Mouse (Mus musculus): Measurements from ENCODE around the gene Stub1. TPM values are rescaled to one million over a fixed set of nuclear protein-coding genes. Genes with fewer than 3 reads are reported as not detected.

Gene Stub1
- polyA plus RNA-seq, 1 experiment from 2014 or later, result 345 TPM

DNA sequence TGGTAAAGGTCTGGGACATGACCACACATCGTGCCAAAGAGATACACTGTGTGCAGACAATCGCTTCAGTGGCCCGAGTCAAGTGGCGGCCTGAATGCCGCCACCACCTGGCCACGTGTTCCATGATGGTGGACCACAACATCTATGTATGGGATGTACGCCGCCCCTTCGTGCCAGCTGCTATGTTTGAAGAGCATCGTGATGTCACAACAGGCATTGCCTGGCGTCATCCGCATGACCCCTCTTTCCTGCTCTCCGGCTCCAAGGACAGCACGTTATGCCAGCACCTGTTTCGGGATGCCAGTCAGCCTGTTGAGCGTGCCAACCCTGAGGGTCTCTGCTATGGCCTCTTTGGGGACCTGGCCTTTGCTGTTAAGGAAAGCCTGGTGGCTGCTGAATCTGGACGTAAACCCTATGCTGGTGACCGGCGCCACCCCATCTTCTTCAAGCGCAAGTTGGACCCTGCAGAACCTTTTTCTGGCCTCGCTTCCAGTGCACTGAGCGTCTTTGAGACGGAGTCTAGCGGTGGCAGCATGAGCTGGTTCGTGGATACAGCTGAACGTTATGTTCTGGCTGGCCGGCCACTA lies 7.1 kb downstream of the Stub1 start:
- ATAC-seq (replicated peaks; ENCODE audit: low FRiP score, low TSS enrichment, low read depth) (no peak), DNase-seq (ENCODE audit: low spot score) (no peak)
- 96% methylated on average over 27 of the region's 27 CpGs for WGBS
- peaks cover 35% of the 10 kb centered on the region for H3K4me1 ChIP-seq (replicated peaks; ENCODE audit: control insufficient read depth, insufficient read depth, low read length)
- no peak overlapping the region for H3K4me3 ChIP-seq (ENCODE audit: low read depth, low read length)
- peaks cover 5% of the 10 kb centered on the region; the same call in 1 of the 2 replicates for H3K27me3 ChIP-seq (replicated peaks; ENCODE audit: control insufficient read depth, insufficient read depth, low read length)
- H3K27ac ChIP-seq (ENCODE audit: low read depth), result no peak overlapping the region
- H3K9ac ChIP-seq (ENCODE audit: low read length), result no peak overlapping the region
- no peak overlapping the region for H3K4me2 ChIP-seq (ENCODE audit: low read length)
- H3K36me3 ChIP-seq (ENCODE audit: control insufficient read depth, insufficient read depth, low read length), result peaks cover 36% of the 10 kb centered on the region
- no peaks in the 10 kb centered on the region for H3K9me3 ChIP-seq (ENCODE audit: control insufficient read depth, low read length)

DNA sequence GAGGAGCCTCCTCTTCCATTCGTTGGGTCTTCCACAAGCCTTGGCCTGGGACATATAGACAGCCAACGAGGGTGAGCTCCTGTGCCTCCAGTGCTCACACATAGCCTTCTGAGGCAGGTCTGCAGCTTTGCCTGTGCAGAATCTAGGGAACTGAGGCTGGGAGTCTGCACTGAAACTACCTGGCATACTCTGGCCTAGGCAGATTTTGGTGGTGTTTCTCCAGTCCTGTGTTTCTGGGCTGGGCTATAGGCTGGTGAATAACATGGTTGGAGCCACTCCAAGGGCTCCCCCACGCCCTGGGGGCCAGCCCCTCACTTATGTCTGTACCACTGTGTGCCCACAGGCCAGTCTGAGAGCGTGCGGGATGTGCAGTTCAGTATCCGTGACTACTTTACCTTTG lies 7.9 kb downstream of the Stub1 start:
- no peak overlapping the region for H3K9ac ChIP-seq (ENCODE audit: low read length)
- no peak for DNase-seq (ENCODE audit: low spot score)
- no peak overlapping the region for H3K4me3 ChIP-seq (ENCODE audit: low read depth, low read length)
- peaks cover 11% of the 10 kb centered on the region for H3K27me3 ChIP-seq (replicated peaks; ENCODE audit: control insufficient read depth, insufficient read depth, low read length)
- no peak overlapping the region for H3K27ac ChIP-seq (ENCODE audit: low read depth)
- H3K9me3 ChIP-seq (ENCODE audit: control insufficient read depth, low read length), result no peaks in the 10 kb centered on the region
- 94% methylated on average over 6 of the region's 6 CpGs for WGBS
- peaks cover 29% of the 10 kb centered on the region for H3K4me1 ChIP-seq (replicated peaks; ENCODE audit: control insufficient read depth, insufficient read depth, low read length)
- ATAC-seq (replicated peaks; ENCODE audit: low FRiP score, low TSS enrichment, low read depth), result no peak
- peak overlapping the region; percentile 92; the same call in 1 of the 2 replicates for H3K4me2 ChIP-seq (ENCODE audit: low read length)
- H3K36me3 ChIP-seq (ENCODE audit: control insufficient read depth, insufficient read depth, low read length), result peaks cover 29% of the 10 kb centered on the region

DNA sequence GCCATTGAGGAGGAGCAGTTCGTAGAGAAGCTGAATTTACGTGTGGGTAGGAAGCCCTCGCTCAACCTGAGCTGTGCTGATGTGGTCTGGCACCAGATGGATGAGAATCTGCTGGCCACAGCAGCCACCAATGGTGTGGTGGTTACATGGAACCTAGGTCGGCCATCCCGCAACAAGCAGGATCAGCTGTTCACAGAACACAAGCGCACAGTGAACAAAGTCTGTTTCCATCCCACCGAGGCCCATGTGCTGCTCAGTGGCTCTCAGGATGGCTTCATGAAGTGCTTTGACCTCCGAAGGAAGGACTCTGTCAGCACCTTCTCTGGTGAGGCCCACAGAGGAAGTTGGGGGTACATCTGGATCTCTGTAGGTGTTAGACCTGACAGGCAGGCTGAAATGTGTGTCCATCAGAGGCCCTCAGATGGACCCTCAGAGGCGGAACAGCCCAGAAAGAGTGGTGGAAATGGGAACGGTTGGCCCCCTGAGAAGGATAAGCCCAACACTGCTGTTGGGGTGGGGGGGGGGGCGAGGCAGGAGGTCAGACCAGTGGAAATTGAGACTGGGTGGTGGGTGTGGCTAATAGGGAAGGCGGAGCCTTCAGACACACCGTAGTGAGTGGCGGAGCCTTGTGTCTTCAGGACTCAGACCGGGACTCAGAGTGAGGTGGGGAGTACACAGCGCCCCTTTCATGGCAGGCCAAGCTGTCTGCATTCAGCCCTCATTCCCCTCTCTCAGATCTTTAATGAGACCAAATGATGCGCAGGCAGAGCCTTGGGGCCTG lies 8.7 kb downstream of the Stub1 start:
- peaks cover 24% of the 10 kb centered on the region for H3K36me3 ChIP-seq (ENCODE audit: control insufficient read depth, insufficient read depth, low read length)
- H3K27me3 ChIP-seq (replicated peaks; ENCODE audit: control insufficient read depth, insufficient read depth, low read length), result peaks cover 18% of the 10 kb centered on the region
- peak overlapping the region; percentile 92 for H3K4me2 ChIP-seq (ENCODE audit: low read length)
- peaks cover 21% of the 10 kb centered on the region for H3K4me1 ChIP-seq (replicated peaks; ENCODE audit: control insufficient read depth, insufficient read depth, low read length)
- peak overlapping the region; percentile 77; the same call in 1 of the 2 replicates for H3K4me3 ChIP-seq (ENCODE audit: low read depth, low read length)
- no peak for ATAC-seq (replicated peaks; ENCODE audit: low FRiP score, low TSS enrichment, low read depth)
- DNase-seq (ENCODE audit: low spot score), result no peak
- H3K9me3 ChIP-seq (ENCODE audit: control insufficient read depth, low read length), result no peaks in the 10 kb centered on the region
- peak overlapping the region; percentile 62; the same call in 1 of the 2 replicates for H3K9ac ChIP-seq (ENCODE audit: low read length)
- WGBS, result 66% methylated on average over 17 of the region's 17 CpGs
- H3K27ac ChIP-seq (ENCODE audit: low read depth), result no peak overlapping the region

DNA sequence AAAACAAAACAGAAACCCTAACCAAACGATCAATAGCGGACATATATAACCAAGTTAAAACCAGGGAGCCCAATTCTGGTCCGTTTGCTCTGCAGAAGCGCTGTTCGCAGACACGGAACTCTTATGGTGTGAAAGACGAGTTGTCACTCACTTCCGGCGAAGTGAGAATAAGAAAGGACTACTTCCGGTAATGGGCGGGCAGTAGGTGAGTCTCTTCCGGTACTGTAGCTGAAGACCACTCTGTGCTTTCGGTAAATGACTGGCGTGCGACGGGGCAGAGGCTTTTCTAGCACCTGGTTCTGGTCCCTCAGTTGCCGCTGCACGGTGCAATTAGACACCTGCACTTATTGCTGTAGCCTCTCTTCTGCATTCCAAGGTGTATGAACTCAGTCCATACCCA lies 9.8 kb downstream of the Stub1 start, which contains the start of gene Wdr24:
Gene Wdr24 (plus strand): TSS at position 176 of the 400 bp plus-strand sequence.
- Histone ChIP-seq H3K9me3 (ENCODE audit: control insufficient read depth, low read length) (no peaks in the 10 kb centered on the region), H3K9ac (ENCODE audit: low read length) (peak within 1 kb of the TSS; percentile 62), H3K27me3 (replicated peaks; ENCODE audit: control insufficient read depth, insufficient read depth, low read length) (peaks cover 29% of the 10 kb centered on the region), H3K4me2 (ENCODE audit: low read length) (peak within 1 kb of the TSS; percentile 92), H3K27ac (ENCODE audit: low read depth) (peak within 1 kb of the TSS; percentile 38), H3K4me1 (replicated peaks; ENCODE audit: control insufficient read depth, insufficient read depth, low read length) (peaks cover 19% of the 10 kb centered on the region), H3K4me3 (ENCODE audit: low read depth, low read length) (peak within 1 kb of the TSS; percentile 77), H3K36me3 (ENCODE audit: control insufficient read depth, insufficient read depth, low read length) (peaks cover 24% of the 10 kb centered on the region)
- DNase-seq (ENCODE audit: low spot score) (peak; percentile 79), ATAC-seq (replicated peaks; ENCODE audit: low FRiP score, low TSS enrichment, low read depth) (0 out of 2 replicates have a peak, but pooled peaks have one; percentile 49)
- under 1% methylated on average over 18 of the region's 18 CpGs for WGBS

DNA sequence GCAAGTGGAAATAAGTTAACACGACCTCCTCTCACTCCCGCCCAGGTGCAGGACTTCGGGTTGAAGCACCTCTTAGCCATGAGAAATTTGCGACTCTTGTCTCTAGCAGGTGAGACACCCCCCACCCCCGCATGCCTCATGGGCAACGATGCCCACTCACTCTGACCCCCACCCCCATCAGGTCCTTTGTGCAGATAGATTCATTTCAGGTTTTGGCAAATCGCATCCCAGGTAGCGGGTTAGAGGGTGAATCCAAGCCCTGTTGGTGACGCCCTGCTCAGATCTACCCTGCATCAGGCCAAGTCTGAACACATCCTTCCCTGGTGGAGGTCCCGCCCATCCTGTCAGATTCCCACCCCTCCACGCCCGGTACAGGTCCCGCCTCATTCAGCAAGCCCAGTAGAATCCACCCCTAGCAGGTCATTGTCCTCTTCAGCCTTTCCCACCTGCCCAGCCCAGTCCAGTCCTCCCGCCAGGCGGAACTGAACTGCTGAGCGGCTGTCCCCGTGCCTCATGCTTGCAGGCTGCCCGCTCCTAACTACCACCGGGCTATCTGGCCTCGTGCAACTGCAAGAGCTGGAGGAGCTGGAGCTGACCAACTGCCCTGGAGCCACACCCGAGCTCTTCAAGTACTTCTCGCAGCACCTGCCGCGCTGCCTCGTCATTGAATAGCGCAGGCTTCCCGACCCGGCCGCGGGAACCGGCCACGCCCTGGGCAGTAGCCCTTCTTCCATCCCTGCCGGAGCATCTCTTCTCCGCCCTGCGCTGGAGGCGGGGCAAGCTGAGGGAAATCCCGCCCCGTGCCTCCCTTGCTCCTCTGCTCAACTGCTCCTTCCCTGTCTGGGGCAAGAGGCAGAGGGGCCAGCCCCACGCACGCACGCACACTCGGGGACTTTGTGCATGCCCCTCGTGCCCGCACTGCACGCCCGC lies 14.1 kb downstream of the Stub1 start:
- H3K27me3 ChIP-seq (replicated peaks; ENCODE audit: control insufficient read depth, insufficient read depth, low read length), result peaks cover 40% of the 10 kb centered on the region
- no peaks in the 10 kb centered on the region for H3K36me3 ChIP-seq (ENCODE audit: control insufficient read depth, insufficient read depth, low read length)
- H3K27ac ChIP-seq (ENCODE audit: low read depth), result no peak overlapping the region
- no peaks in the 10 kb centered on the region for H3K9me3 ChIP-seq (ENCODE audit: control insufficient read depth, low read length)
- peak overlapping the region; percentile 25 for H3K4me2 ChIP-seq (ENCODE audit: low read length)
- DNase-seq (ENCODE audit: low spot score), result no peak
- peaks cover 3% of the 10 kb centered on the region for H3K4me1 ChIP-seq (replicated peaks; ENCODE audit: control insufficient read depth, insufficient read depth, low read length)
- ATAC-seq (replicated peaks; ENCODE audit: low FRiP score, low TSS enrichment, low read depth), result peak; percentile 41
- 5% methylated on average over 46 of the region's 46 CpGs for whole genome bisulfite sequencing
- H3K4me3 ChIP-seq (ENCODE audit: low read depth, low read length), result no peak overlapping the region
- H3K9ac ChIP-seq (ENCODE audit: low read length), result no peak overlapping the region

DNA sequence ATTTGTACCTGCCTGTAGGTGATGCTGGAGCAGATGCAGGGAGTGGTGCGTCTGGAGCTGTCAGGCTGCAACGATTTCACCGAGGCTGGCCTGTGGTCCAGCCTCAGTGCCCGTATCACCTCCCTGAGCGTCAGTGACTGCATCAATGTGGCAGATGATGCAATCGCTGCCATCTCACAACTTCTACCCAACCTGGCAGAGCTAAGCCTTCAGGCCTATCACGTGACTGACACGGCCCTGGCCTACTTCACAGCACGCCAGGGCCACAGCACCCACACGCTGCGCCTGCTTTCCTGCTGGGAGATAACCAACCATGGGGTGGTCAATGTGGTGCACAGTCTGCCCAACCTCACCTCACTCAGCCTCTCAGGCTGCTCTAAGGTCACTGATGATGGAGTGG lies 15.5 kb downstream of the Stub1 start:
- Histone ChIP-seq H3K4me1 (replicated peaks; ENCODE audit: control insufficient read depth, insufficient read depth, low read length) (no peaks in the 10 kb centered on the region), H3K9me3 (ENCODE audit: control insufficient read depth, low read length) (no peaks in the 10 kb centered on the region), H3K4me3 (ENCODE audit: low read depth, low read length) (no peak overlapping the region), H3K4me2 (ENCODE audit: low read length) (no peak overlapping the region), H3K27ac (ENCODE audit: low read depth) (no peak overlapping the region), H3K9ac (ENCODE audit: low read length) (no peak overlapping the region), H3K36me3 (ENCODE audit: control insufficient read depth, insufficient read depth, low read length) (no peaks in the 10 kb centered on the region), H3K27me3 (replicated peaks; ENCODE audit: control insufficient read depth, insufficient read depth, low read length) (peaks cover 43% of the 10 kb centered on the region)
- ATAC-seq (replicated peaks; ENCODE audit: low FRiP score, low TSS enrichment, low read depth), result no peak
- no peak for DNase-seq (ENCODE audit: low spot score)
- WGBS, result 77% methylated on average over 11 of the region's 11 CpGs

DNA sequence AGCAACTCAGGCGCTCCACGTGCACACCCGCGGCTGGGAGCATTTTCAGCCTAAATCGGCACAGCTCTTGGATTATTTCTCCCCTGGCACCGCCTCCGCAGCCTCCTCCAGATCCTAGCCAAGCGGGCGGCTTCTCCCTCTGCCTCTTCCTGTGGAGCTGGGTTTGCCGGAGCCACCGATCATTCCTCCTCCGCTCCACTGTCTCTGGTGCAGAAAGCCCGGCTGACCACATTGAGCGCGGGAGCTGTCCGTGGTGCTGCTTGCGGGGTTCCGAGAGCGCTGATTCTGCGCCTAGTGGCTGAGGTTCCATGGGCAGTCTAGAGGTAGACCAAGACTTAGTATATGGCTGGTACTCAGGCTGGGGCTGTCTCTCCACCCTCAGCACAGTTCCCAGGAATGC lies 19.7 kb downstream of the Stub1 start:
- Histone ChIP-seq H3K4me1 (replicated peaks; ENCODE audit: control insufficient read depth, insufficient read depth, low read length) (peaks cover 11% of the 10 kb centered on the region), H3K36me3 (ENCODE audit: control insufficient read depth, insufficient read depth, low read length) (no peaks in the 10 kb centered on the region), H3K4me3 (ENCODE audit: low read depth, low read length) (no peak overlapping the region), H3K9me3 (ENCODE audit: control insufficient read depth, low read length) (no peaks in the 10 kb centered on the region), H3K9ac (ENCODE audit: low read length) (no peak overlapping the region), H3K27me3 (replicated peaks; ENCODE audit: control insufficient read depth, insufficient read depth, low read length) (peaks cover 40% of the 10 kb centered on the region), H3K4me2 (ENCODE audit: low read length) (no peak overlapping the region; the same call in 1 of the 2 replicates), H3K27ac (ENCODE audit: low read depth) (no peak overlapping the region)
- DNase-seq (ENCODE audit: low spot score), result peak; percentile 99
- peak; percentile 37; the same call in 1 of the 2 replicates for ATAC-seq (replicated peaks; ENCODE audit: low FRiP score, low TSS enrichment, low read depth)
- 3% methylated on average over 20 of the region's 20 CpGs for WGBS

DNA sequence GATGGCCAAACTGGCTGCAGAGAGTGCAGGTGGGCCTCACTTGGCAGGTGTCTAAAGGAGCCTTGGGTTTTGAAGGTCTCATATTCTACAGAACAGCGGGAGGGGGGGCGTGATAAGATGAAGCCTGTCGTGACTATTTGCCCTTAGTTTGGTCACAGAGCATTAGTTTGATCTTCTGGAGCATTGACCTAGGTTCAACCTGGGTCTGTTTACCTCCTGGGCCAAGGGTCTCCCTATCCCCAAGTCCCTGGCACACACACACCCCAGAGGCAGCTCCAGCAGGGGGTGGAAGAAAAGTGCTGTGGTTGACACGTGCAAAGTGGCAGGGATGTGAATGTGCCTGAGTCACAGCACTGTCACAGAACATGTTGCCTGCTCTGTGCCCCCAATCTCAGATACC lies 22.3 kb downstream of the Stub1 start:
- ATAC-seq (replicated peaks; ENCODE audit: low FRiP score, low TSS enrichment, low read depth), result no peak
- Histone ChIP-seq H3K4me2 (ENCODE audit: low read length) (no peak overlapping the region), H3K27ac (ENCODE audit: low read depth) (no peak overlapping the region), H3K9me3 (ENCODE audit: control insufficient read depth, low read length) (no peaks in the 10 kb centered on the region), H3K36me3 (ENCODE audit: control insufficient read depth, insufficient read depth, low read length) (no peaks in the 10 kb centered on the region), H3K4me3 (ENCODE audit: low read depth, low read length) (no peak overlapping the region), H3K4me1 (replicated peaks; ENCODE audit: control insufficient read depth, insufficient read depth, low read length) (peaks cover 12% of the 10 kb centered on the region), H3K9ac (ENCODE audit: low read length) (no peak overlapping the region), H3K27me3 (replicated peaks; ENCODE audit: control insufficient read depth, insufficient read depth, low read length) (peaks cover 34% of the 10 kb centered on the region)
- DNase-seq (ENCODE audit: low spot score), result no peak
- WGBS, result 84% methylated on average over 4 of the region's 4 CpGs

Measured in intestine, embryonic 14.5 days (tissue).